Mouse (Mus musculus): ENCODE measurements at regions not wholly inside any gene's neighbourhood (a gene's known extent, or its start where the extent isn't known, plus 50 kb on each side); places are given as distances from the start of the nearest gene placed in this dataset.

GRCm38 (mm10) chr7:40392207-40392606 is 505.9 kb upstream of the Vstm2b start:
- no peak for TF ChIP-seq CTCF (IDR thresholded peaks at IDR 0.05; ENCODE audit: low read depth)
- TF ChIP-seq EP300 (IDR thresholded peaks at IDR 0.05; ENCODE audit: low read depth): no peak

All from heart, postnatal 0 days (tissue).